Mouse (Mus musculus): ENCODE data around the gene Gm10118. TPM values are rescaled to one million over a fixed set of nuclear protein-coding genes. Genes with fewer than 3 reads are reported as not detected.

Gene Gm10118
- not detected in 2 replicates for total RNA-seq (2012; rRNA removed)
- total RNA-seq (2014; rRNA removed) = not detected in 2 replicates
- polyA plus RNA-seq (2012; ENCODE audit: insufficient read length, low read depth) = not detected in 2 replicates

DNA sequence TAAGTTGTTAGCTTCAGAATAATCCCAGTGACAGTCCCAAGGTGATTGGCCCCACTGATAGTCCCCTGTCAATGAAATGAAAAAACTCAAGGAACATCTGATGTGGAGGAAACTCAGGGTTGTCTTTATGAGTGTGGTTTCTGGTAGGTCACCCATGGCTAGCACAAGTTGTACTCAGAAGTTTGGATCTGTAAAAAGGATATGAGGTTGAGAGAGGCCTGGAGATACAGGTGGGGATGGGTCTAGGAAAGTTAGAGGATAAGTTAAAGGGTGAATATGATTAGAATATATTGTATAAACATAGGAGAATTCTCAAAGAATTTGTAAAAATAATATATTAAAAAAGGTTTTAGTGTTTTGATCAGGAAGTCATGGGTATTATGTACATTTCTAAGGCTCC, at the start of gene Gm10118:
Gene Gm10118 (minus strand): TSS at position 101 of the 400 bp plus-strand sequence.
- dilution Hi-C loops (cut with MboI; ENCODE audit: extremely low pct_ligation_motif_present, extremely low pct_unique_long_range_greater_than_20kb, low sequenced_read_pairs) = no loop called here

GRCm38 (mm10) chr10:63972300-63972699, 45.1 kb upstream of the Gm10118 start:
- H3K27me3 ChIP-seq (replicated peaks) = no peaks in the 10 kb centered on the region
- H3K4me1 ChIP-seq (ENCODE audit: control insufficient read depth in 1 of 2, insufficient read depth in 2 of 2) = no peaks in the 10 kb centered on the region
- in situ Hi-C loops (cut with MboI; ENCODE audit: low pct_ligation_motif_present, low pct_unique_long_range_greater_than_20kb, low sequenced_read_pairs) = no loop called here
- H3K4me3 ChIP-seq (replicated peaks in 1 of 3; ENCODE audit: low read depth in 2 of 3, low read length in 2 of 3, poor library complexity in 1 of 3) = no peak overlapping the region
- no peak for TF ChIP-seq RAD21 (IDR thresholded peaks at IDR 0.05; ENCODE audit: low read depth, low read length)
- no peak for TF ChIP-seq EP300 (IDR thresholded peaks at IDR 0.05; ENCODE audit: low read length)
- no peak for TF ChIP-seq KAT2A (IDR thresholded peaks at IDR 0.05; ENCODE audit: insufficient replicate concordance, low read length)
- no peak for TF ChIP-seq MAZ (IDR thresholded peaks at IDR 0.05; ENCODE audit: low read depth, low read length)
- TF ChIP-seq USF1 (IDR thresholded peaks at IDR 0.05; ENCODE audit: low read depth, low read length) = no peak
- no peak for TF ChIP-seq UBTF (IDR thresholded peaks at IDR 0.05; ENCODE audit: low read depth, low read length)
- H3K9me3 ChIP-seq (replicated peaks; ENCODE audit: low read length) = peaks cover 27% of the 10 kb centered on the region
- no peak overlapping the region for H3K27ac ChIP-seq (ENCODE audit: insufficient read depth, low read depth)
- H3K36me3 ChIP-seq (replicated peaks in 1 of 2; ENCODE audit: control insufficient read depth in 1 of 2, insufficient read depth in 1 of 2, low read length in 1 of 2) = no peaks in the 10 kb centered on the region
- H3K4me2 ChIP-seq (ENCODE audit: insufficient read depth, low read depth, poor library complexity, severe bottlenecking) = no peak overlapping the region
- no peak for DNase-seq (ENCODE audit: extremely low read depth)
- H3K9ac ChIP-seq (ENCODE audit: insufficient read depth, low read depth) = no peak overlapping the region
- dilution Hi-C loops (cut with MboI; ENCODE audit: extremely low pct_ligation_motif_present, extremely low pct_unique_long_range_greater_than_20kb, low sequenced_read_pairs) = no loop called here
- no peaks in the 10 kb centered on the region for H3K79me2 ChIP-seq (replicated peaks; ENCODE audit: control insufficient read depth, extremely low read depth, insufficient read depth, poor library complexity, severe bottlenecking)

More for the DNA sequence above, at the start of gene Gm10118:
- no peaks in the 10 kb centered on the region for H3K4me1 ChIP-seq (ENCODE audit: control insufficient read depth in 1 of 2, insufficient read depth in 2 of 2)
- peaks cover 39% of the 10 kb centered on the region for H3K9me3 ChIP-seq (replicated peaks; ENCODE audit: low read length)
- H3K36me3 ChIP-seq (replicated peaks in 1 of 2; ENCODE audit: control insufficient read depth in 1 of 2, insufficient read depth in 1 of 2, low read length in 1 of 2) = no peaks in the 10 kb centered on the region
- H3K27me3 ChIP-seq (replicated peaks) = no peaks in the 10 kb centered on the region
- H3K9ac ChIP-seq (ENCODE audit: insufficient read depth, low read depth) = no peak within 1 kb of the TSS
- no peaks in the 10 kb centered on the region for H3K79me2 ChIP-seq (replicated peaks; ENCODE audit: control insufficient read depth, extremely low read depth, insufficient read depth, poor library complexity, severe bottlenecking)
- no peak within 1 kb of the TSS for H3K4me2 ChIP-seq (ENCODE audit: insufficient read depth, low read depth, poor library complexity, severe bottlenecking)
- in situ Hi-C loops (cut with MboI; ENCODE audit: low pct_ligation_motif_present, low pct_unique_long_range_greater_than_20kb, low sequenced_read_pairs) = no loop called here
- DNase-seq (ENCODE audit: extremely low read depth) = no peak
- TF ChIP-seq CHD2 (IDR thresholded peaks at IDR 0.05; ENCODE audit: low read length) (no peak), GABPA (IDR thresholded peaks at IDR 0.05; ENCODE audit: insufficient replicate concordance, low read depth, low read length) (no peak), TCF12 (IDR thresholded peaks at IDR 0.05; ENCODE audit: low read depth, low read length) (no peak), POLR2AphosphoS2 (IDR thresholded peaks at IDR 0.05; ENCODE audit: low read depth, low read length) (no peak), KAT2A (IDR thresholded peaks at IDR 0.05; ENCODE audit: insufficient replicate concordance, low read length) (no peak), CHD1 (IDR thresholded peaks at IDR 0.05; ENCODE audit: low read depth, low read length) (no peak), EP300 (IDR thresholded peaks at IDR 0.05; ENCODE audit: low read length) (no peak), ZKSCAN1 (IDR thresholded peaks at IDR 0.05; ENCODE audit: borderline replicate concordance, low read depth, low read length) (no peak), BHLHE40 (IDR thresholded peaks at IDR 0.05; ENCODE audit: low read depth, low read length) (no peak), ZC3H11A (IDR thresholded peaks at IDR 0.05; ENCODE audit: low read depth, low read length) (no peak), JUN (IDR thresholded peaks at IDR 0.05; ENCODE audit: insufficient read depth, low read depth, low read length) (no peak)
- H3K4me3 ChIP-seq (replicated peaks in 1 of 3; ENCODE audit: low read depth in 2 of 3, low read length in 2 of 3, poor library complexity in 1 of 3) = no peak within 1 kb of the TSS
- no peak within 1 kb of the TSS for H3K27ac ChIP-seq (ENCODE audit: insufficient read depth, low read depth)

All from CH12.LX (cell line).